ENCODE assay signal across 8 mouse cellular contexts in the genomic region with DNA sequence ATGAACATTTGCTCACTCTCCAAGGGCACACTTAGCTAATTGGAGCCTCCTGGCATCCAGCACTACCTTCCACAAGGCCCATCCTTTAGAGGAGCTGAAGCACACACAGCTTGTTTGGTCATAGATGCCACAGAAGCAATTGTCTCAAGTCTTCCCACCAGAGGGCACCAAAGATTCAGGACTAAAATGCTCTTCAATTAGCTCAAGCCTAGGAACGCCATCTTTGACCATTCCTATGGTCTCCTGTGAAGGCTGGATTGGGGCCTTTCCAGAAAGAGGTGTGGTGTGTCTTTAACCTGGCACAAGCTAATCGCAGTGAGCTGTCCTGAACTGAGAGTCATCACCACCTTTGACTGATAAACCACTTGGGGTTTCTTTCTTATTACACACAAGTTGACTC. TPM values are rescaled to one million over a fixed set of nuclear protein-coding genes. Genes with fewer than 3 reads are reported as not detected.
DNase-seq lines count a peak whose midpoint lies in the region; ATAC-seq and TF ChIP-seq lines count a peak whose summit lies in the region.

No protein-coding gene starts in this region.

- no peak; the same call in 1 of the 2 replicates for TF ChIP-seq CTCF in heart, adult 2 months (IDR thresholded peaks at IDR 0.05)
- peak; percentile 47; the same call in 1 of the 2 replicates for TF ChIP-seq CTCF in spleen, adult 2 months (IDR thresholded peaks at IDR 0.05; ENCODE audit: extremely low read depth, insufficient read depth, insufficient read length, insufficient replicate concordance)

- no peak overlapping the region for H3K4me2 ChIP-seq in embryonic facial prominence, embryonic 12.5 days (replicated peaks)
- H3K4me2 ChIP-seq in midbrain, embryonic 12.5 days (replicated peaks): no peak overlapping the region

- H3K9me3 ChIP-seq in embryonic facial prominence, embryonic 12.5 days: no peaks in the 10 kb centered on the region
- no peaks in the 10 kb centered on the region for H3K9me3 ChIP-seq in midbrain, embryonic 12.5 days

- peak; percentile 96 for DNase-seq in 416B (ENCODE audit: low read depth)
- peak; percentile 86 for DNase-seq in adrenal gland, postnatal 14 days
- peak; percentile 69 to 75 for DNase-seq in heart, adult 2 months
- DNase-seq in kidney, adult 18-20 months: peak; percentile 69
- peak; percentile 73 for DNase-seq in left cerebral cortex, postnatal 4 days
- peak; percentile 59 for DNase-seq in spleen, adult 2 months (ENCODE audit: low read depth in 1 of 2, low spot score in 2 of 2)

- no peak overlapping the region for H3K4me3 ChIP-seq in embryonic facial prominence, embryonic 12.5 days
- no peak overlapping the region for H3K4me3 ChIP-seq in heart, adult 2 months
- no peak overlapping the region for H3K4me3 ChIP-seq in midbrain, embryonic 12.5 days
- no peak overlapping the region for H3K4me3 ChIP-seq in spleen, adult 2 months (ENCODE audit: extremely low read depth, insufficient read depth, insufficient read length)

- H3K9ac ChIP-seq in embryonic facial prominence, embryonic 12.5 days: no peak overlapping the region
- no peak overlapping the region for H3K9ac ChIP-seq in heart, adult 2 months (ENCODE audit: low read depth, low read length)
- no peak overlapping the region for H3K9ac ChIP-seq in midbrain, embryonic 12.5 days (replicated peaks)

- peaks cover 46% of the 10 kb centered on the region for H3K4me1 ChIP-seq in embryonic facial prominence, embryonic 12.5 days
- H3K4me1 ChIP-seq in heart, adult 2 months (ENCODE audit: control insufficient read depth, insufficient read depth, low read length): peaks cover 8% of the 10 kb centered on the region
- H3K4me1 ChIP-seq in midbrain, embryonic 12.5 days: peaks cover 45% of the 10 kb centered on the region
- no peaks in the 10 kb centered on the region for H3K4me1 ChIP-seq in spleen, adult 2 months (ENCODE audit: control insufficient read depth, insufficient read depth, insufficient read length)

- intact Hi-C loops in heart, adult 2 months (cut with DNase I): loop anchor here (1.0 to 10.0 kb wide), 8 partner anchors 25 to 737 kb away; a partner anchor contains a TSS
- intact Hi-C loops in left cerebral cortex, postnatal 4 days (cut with DNase I): loop anchor here (2.0 kb wide), 1 partner anchor 153 kb away; no protein-coding TSS in a partner anchor

- TF ChIP-seq EP300 in heart, adult 2 months (IDR thresholded peaks at IDR 0.05; ENCODE audit: insufficient read depth, low read depth, low read length): 0 out of 2 replicates have a peak, but pooled peaks have one; percentile 61

- H3K27me3 ChIP-seq in embryonic facial prominence, embryonic 12.5 days: no peaks in the 10 kb centered on the region
- no peaks in the 10 kb centered on the region for H3K27me3 ChIP-seq in heart, adult 2 months (ENCODE audit: control insufficient read depth, insufficient read depth, low read length)
- no peaks in the 10 kb centered on the region for H3K27me3 ChIP-seq in midbrain, embryonic 12.5 days
- no peaks in the 10 kb centered on the region for H3K27me3 ChIP-seq in spleen, adult 2 months (ENCODE audit: control insufficient read depth, insufficient read depth, low read length)

- 1% methylated on average over 2 of the region's 2 CpGs for WGBS in embryonic facial prominence, embryonic 12.5 days
- 5% methylated on average over 2 of the region's 2 CpGs for WGBS in heart, adult 2 months
- 3% methylated on average over 2 of the region's 2 CpGs for WGBS in midbrain, embryonic 12.5 days
- WGBS in spleen, adult 2 months: 12% methylated on average over 2 of the region's 2 CpGs

- peak; percentile 12; the same call in 1 of the 2 replicates for ATAC-seq in embryonic facial prominence, embryonic 12.5 days (ENCODE audit: insufficient number of reproducible peaks, insufficient read depth, low FRiP score, low TSS enrichment)
- ATAC-seq in midbrain, embryonic 12.5 days (ENCODE audit: low FRiP score, low read depth): peak; percentile 39

- peak overlapping the region; percentile 98 for H3K27ac ChIP-seq in embryonic facial prominence, embryonic 12.5 days
- no peak overlapping the region for H3K27ac ChIP-seq in heart, adult 2 months
- peak overlapping the region; percentile 87 for H3K27ac ChIP-seq in midbrain, embryonic 12.5 days (replicated peaks)
- H3K27ac ChIP-seq in spleen, adult 2 months (ENCODE audit: insufficient read depth, low read length): no peak overlapping the region

- H3K79me2 ChIP-seq in heart, adult 2 months (replicated peaks; ENCODE audit: control insufficient read depth, insufficient read depth, low read length): no peaks in the 10 kb centered on the region

- TF ChIP-seq POLR2A in heart, adult 2 months (IDR thresholded peaks at IDR 0.05; ENCODE audit: insufficient read depth, low read depth, low read length): no peak
- no peak for TF ChIP-seq POLR2A in spleen, adult 2 months (IDR thresholded peaks at IDR 0.05; ENCODE audit: low read depth, low read length)

- no peaks in the 10 kb centered on the region for H3K36me3 ChIP-seq in embryonic facial prominence, embryonic 12.5 days
- H3K36me3 ChIP-seq in heart, adult 2 months (ENCODE audit: control insufficient read depth, insufficient read depth, low read length): no peaks in the 10 kb centered on the region
- no peaks in the 10 kb centered on the region for H3K36me3 ChIP-seq in midbrain, embryonic 12.5 days
- H3K36me3 ChIP-seq in spleen, adult 2 months (ENCODE audit: control insufficient read depth, insufficient read depth, low read length): no peaks in the 10 kb centered on the region

RNA-seq across cellular contexts. Expression of a gene that starts 11.5 kb away (rescaled TPM):
- total RNA-seq in adrenal gland, postnatal 14 days (2021): 8.0 and 9.2 TPM in 2 replicates
- 66.9 and 71.1 TPM in 2 replicates for polyA plus RNA-seq in embryonic facial prominence, embryonic 12.5 days (2016; fragmentation: Nextera tagmentation; extraction: Ambion mirVana)
- under 1 TPM; 0.21 to 0.30 TPM for total RNA-seq in heart, adult 2 months (2021)
- 0.15 and 1.2 TPM in 2 replicates for polyA plus RNA-seq in heart, adult 2 months (2012; rRNA removed)
- total RNA-seq in left cerebral cortex, postnatal 4 days (2021): 1 to 10 TPM; 3.6 to 5.6 TPM
- polyA plus RNA-seq in midbrain, embryonic 12.5 days (2016; fragmentation: Nextera tagmentation; extraction: Ambion mirVana): 58.1 and 58.5 TPM in 2 replicates
- 4.0 and 6.3 TPM in 2 replicates for polyA plus RNA-seq in spleen, adult 2 months (2012; rRNA removed)

Comparison
In these comparisons a context has a peak if more than half of its experiments do, and no peak if none do; other contexts are left out.
1. H3K27ac ChIP-seq: peak in embryonic facial prominence, embryonic 12.5 days (single experiment) and midbrain, embryonic 12.5 days (single experiment); none in heart, adult 2 months (single experiment) and spleen, adult 2 months (single experiment).
2. Peak in every context shown above with its lines, with median percentiles within 50 percentile points of each other: DNase-seq.